Mouse (Mus musculus) megakaryocyte-erythroid progenitor cell, adult 5 weeks (primary cell): ENCODE results near the gene Tlr12. TPM values are rescaled to one million over a fixed set of nuclear protein-coding genes. Genes with fewer than 3 reads are reported as not detected.

ENCODE experiments used
- polyA plus RNA-seq: library from polyadenylated mRNA; stranded (reverse); fragments of >175 nt; gene quantifications from 2 replicates; pipeline ENCODE4 v1.2.3, GENCODE M21; 2012

Gene Tlr12
- polyA plus RNA-seq, result 0.80 and 1.4 TPM in 2 replicates

DNA sequence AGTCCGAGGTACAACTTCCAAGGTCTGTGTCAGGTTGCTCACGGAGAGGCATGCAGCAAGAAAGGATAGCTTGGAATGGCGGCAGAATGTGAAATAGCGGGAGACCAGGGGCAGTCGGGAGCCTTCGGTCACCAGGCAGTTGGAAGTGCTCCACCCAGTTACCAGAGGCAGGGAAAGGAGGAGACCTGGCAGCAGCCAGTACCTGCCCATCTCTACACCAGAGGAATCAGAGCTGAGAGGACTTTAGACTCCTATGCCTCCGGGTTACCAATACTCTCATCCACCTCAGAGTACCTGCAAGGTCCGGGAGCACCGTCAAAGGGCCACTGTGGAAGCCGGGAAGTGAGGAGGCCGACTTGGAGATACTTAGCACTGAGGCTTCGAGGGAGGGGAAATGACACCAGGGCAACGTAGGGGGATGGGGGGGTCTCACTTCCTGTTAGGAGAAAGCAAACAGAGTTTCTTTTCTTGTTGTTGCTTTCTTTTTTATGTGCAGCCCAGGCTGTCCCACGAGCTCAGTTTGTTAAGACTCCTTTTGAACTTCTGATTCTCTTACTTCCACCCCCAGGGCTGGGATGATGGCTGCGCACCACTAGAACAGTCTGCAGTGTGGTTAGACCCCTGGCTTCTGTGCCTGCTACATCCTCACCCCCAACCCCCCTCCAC lies at the start of gene Tlr12:
Gene Tlr12 (minus strand): TSS at position 374 of the 666 bp plus-strand sequence.

DNA sequence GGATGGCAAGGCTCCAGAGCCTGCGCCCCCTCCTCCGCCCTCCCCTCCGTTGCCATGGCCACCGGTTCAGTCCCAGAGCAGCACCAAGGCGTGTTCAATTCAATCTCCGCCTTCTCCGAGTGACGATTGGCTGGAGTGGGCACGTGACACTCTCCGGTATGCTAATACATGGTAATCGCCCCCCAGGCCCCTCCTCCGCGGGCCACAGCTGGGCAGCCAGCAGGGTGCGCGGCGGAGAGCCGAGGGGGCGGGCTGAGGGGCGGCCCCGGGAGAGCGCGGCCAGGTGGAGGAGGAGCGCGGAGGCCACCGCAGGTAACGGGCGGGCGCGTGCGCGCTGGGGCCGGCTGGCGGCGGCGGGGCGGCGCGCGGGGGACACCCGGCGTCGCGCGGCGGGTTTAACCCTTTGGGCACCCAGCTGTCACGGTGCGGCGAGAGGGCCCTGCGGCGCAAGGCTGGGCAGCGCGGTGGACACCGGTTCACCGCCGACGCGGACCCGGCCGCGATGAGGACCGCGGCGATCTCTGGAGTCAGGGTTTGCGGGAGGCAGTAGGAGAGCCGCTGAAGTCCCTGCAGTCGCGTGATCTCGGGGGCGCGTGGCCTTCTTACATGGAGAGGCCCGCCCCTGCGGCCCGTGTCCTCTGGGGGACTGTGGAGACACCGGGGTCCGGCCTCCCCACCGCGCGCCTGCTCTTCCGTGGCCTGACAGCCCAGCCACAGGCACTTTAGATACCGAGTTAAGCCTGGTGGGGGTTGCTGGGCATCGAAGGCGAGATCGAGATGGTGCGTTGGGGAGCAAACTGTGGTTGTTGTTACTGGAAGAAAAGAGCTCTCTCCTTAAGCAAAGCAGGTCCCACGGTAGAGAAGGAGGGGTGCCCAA lies 36.3 kb upstream of the Tlr12 start, which contains the start of gene Phc2:
Gene Phc2 (plus strand): TSS at position 198 of the 877 bp plus-strand sequence.

DNA sequence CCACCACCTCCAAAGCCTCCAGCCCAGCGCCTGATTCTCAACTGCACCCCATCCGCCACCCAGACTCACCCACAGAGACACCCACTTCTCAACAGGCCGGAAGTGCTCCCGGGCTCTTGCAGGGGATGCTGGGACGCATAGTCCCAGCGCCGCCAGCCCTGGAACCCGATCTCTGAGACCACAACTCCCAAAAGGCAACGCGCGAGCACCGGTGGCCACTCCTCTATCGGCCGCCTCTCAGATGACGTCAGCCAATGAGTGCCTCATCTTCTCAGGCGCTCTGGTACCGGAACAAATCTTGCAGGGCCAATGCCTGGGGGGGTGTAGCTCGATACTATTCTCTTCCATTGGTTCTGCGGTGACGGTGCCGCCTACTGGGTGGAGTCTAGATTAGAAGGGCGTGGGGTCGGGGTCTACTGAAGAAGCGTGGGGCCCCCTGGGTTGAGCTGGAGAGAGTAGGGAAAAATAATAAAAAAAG lies 8.5 kb downstream of the Tlr12 start, which contains the start of gene Zscan20:
Gene Zscan20 (minus strand): TSS at position 174 of the 478 bp plus-strand sequence.

Other genes starting within 250 kb of the Tlr12 start
- 1.4 and 2.0 TPM in 2 replicates for gene Zscan20, start 8.5 kb downstream of the Tlr12 start, polyA plus RNA-seq
- 110 and 115 TPM in 2 replicates for gene Phc2, start 36.1 kb upstream of the Tlr12 start, polyA plus RNA-seq
- 0.05 TPM in 1 of 2 replicates, not detected in the other for gene A3galt2, start 136.7 kb upstream of the Tlr12 start, polyA plus RNA-seq
- gene Zfp362, start 187.4 kb upstream of the Tlr12 start, polyA plus RNA-seq, result 102 and 113 TPM in 2 replicates